Mouse (Mus musculus) ES-CJ7 (cell line): ENCODE measurements at regions not wholly inside any gene's neighbourhood (a gene's known extent, or its start where the extent isn't known, plus 50 kb on each side); places are given as distances from the start of the nearest gene placed in this dataset.

ENCODE experiments used
- DNase-seq: peaks from one replicate; pipeline ENCODE4 v3.0.0; 2011; ENCODE audit warnings: low read depth, low spot score

GRCm38 (mm10) chr11:112839721-112840494 is 57.9 kb downstream of the Sox9 start:
- peak; percentile 72 for DNase-seq

- peak; percentile 68 for DNase-seq
Measured at GRCm38 (mm10) chr11:112840495-112840828, 58.4 kb downstream of the Sox9 start.

GRCm38 (mm10) chr11:112844258-112844901 is 62.4 kb downstream of the Sox9 start:
- DNase-seq: no peak

GRCm38 (mm10) chr11:112847146-112847545 is 65.1 kb downstream of the Sox9 start:
- no peak for DNase-seq

- no peak for DNase-seq
Measured at GRCm38 (mm10) chr11:112847851-112848250, 65.8 kb downstream of the Sox9 start.

- no peak for DNase-seq
Measured at GRCm38 (mm10) chr11:112849974-112850373, 68.0 kb downstream of the Sox9 start.

- DNase-seq: no peak
Measured at GRCm38 (mm10) chr11:112850532-112851272, 68.7 kb downstream of the Sox9 start.

GRCm38 (mm10) chr11:112851321-112851720 is 69.3 kb downstream of the Sox9 start:
- DNase-seq: no peak

- DNase-seq: no peak
Measured at GRCm38 (mm10) chr11:112855975-112856374, 74.0 kb downstream of the Sox9 start.

GRCm38 (mm10) chr11:112859309-112859708 is 77.3 kb downstream of the Sox9 start:
- no peak for DNase-seq

- no peak for DNase-seq
Measured at GRCm38 (mm10) chr11:112860797-112861196, 78.8 kb downstream of the Sox9 start.

- DNase-seq: no peak
Measured at GRCm38 (mm10) chr11:112861233-112861632, 79.2 kb downstream of the Sox9 start.

- no peak for DNase-seq
Measured at GRCm38 (mm10) chr11:112865836-112866235, 83.8 kb downstream of the Sox9 start.

- DNase-seq: no peak
Measured at GRCm38 (mm10) chr11:112869571-112869970, 87.5 kb downstream of the Sox9 start.

GRCm38 (mm10) chr11:112870201-112871035 is 88.4 kb downstream of the Sox9 start:
- peak; percentile 79 for DNase-seq

- peak; percentile 33 for DNase-seq
Measured at GRCm38 (mm10) chr11:112872677-112873367, 90.8 kb downstream of the Sox9 start.

- DNase-seq: no peak
Measured at GRCm38 (mm10) chr11:112874239-112874638, 92.2 kb downstream of the Sox9 start.

GRCm38 (mm10) chr11:112876226-112876625 is 94.2 kb downstream of the Sox9 start:
- DNase-seq: peak; percentile 29

- no peak for DNase-seq
Measured at GRCm38 (mm10) chr11:112878436-112878835, 96.4 kb downstream of the Sox9 start.

- DNase-seq: no peak
Measured at GRCm38 (mm10) chr11:112880736-112881135, 98.7 kb downstream of the Sox9 start.

GRCm38 (mm10) chr11:112885336-112885940 is 103.4 kb downstream of the Sox9 start:
- DNase-seq: no peak
